Mouse (Mus musculus) lung, embryonic 14.5 days (tissue): Measurements from ENCODE around the gene Aldh16a1. TPM values are rescaled to one million over a fixed set of nuclear protein-coding genes. Genes with fewer than 3 reads are reported as not detected.
"Not testable (repeated sequence)": the region's sequence is repeated elsewhere in the genome, so short reads cannot be mapped to it uniquely, and the experiment has no call there.

Source experiments
- ATAC-seq: fragments of 200-750 bp; cut with Nextera tagmentation; 2 replicates; pipeline ENCODE4 v1.8.0; 2017; ENCODE audit warnings: mild to moderate bottlenecking, moderate TSS enrichment, moderate library complexity; ENCODE audit not compliant: insufficient read depth
- DNase-seq: peaks from one replicate; pipeline ENCODE4 v3.0.0-alpha.2; 2015
- H3K27ac ChIP-seq: fragments of 300-500 bp; sonication (generic); 2 replicates; pipeline ENCODE4 v1.5.1; 2014; ENCODE audit warnings: low read depth, mild to moderate bottlenecking, moderate library complexity
- H3K27me3 ChIP-seq: fragments of 300-500 bp; sonication (generic); 2 replicates; pipeline ENCODE4 v1.6.1; 2014; ENCODE audit warnings: low read length, control low read depth; ENCODE audit not compliant: insufficient read depth
- H3K36me3 ChIP-seq: fragments of 300-500 bp; sonication (generic); 2 replicates; pipeline ENCODE4 v1.6.1; 2014; ENCODE audit warnings: control low read depth; ENCODE audit not compliant: insufficient read depth
- H3K4me1 ChIP-seq: fragments of 300-500 bp; sonication (generic); 2 replicates; pipeline ENCODE4 v1.6.1; 2014; ENCODE audit warnings: antibody characterized with exemption, control low read depth; ENCODE audit not compliant: insufficient read depth
- H3K4me2 ChIP-seq: fragments of 300-500 bp; sonication (generic); 2 replicates; pipeline ENCODE4 v1.6.1; 2014; ENCODE audit warnings: mild to moderate bottlenecking
- H3K4me3 ChIP-seq: fragments of 300-500 bp; sonication (generic); 2 replicates; pipeline ENCODE4 v1.5.1; 2014; ENCODE audit warnings: low read depth, low read length
- H3K9ac ChIP-seq: fragments of 300-500 bp; sonication (generic); 2 replicates; pipeline ENCODE4 v1.6.1; 2014
- H3K9me3 ChIP-seq: fragments of 300-500 bp; sonication (generic); 2 replicates; pipeline ENCODE4 v1.6.1; 2016; ENCODE audit warnings: low read depth, low read length, control low read depth
- CTCF ChIP-seq: IDR thresholded peaks from 2 replicates; pipeline ENCODE4 v1.5.1; 2016; ENCODE audit warnings: antibody characterized with exemption, low read depth
- WGBS: fragments of 180-500 bp; shearing (Covaris S2); extraction: QIAGEN DNeasy Blood & Tissue Kit; methylation state at CpG from one replicate; pipeline ENCODE4 v1.1.7; 2014; 5-methylcytosine and 5-hydroxymethylcytosine counted together
- polyA plus RNA-seq: library from polyadenylated mRNA; unstranded; fragments of >200 nt; fragmentation: Nextera tagmentation; extraction: Ambion mirVana; gene quantifications from 2 replicates; pipeline ENCODE4 v1.2.1, GENCODE M21; 2014

Gene Aldh16a1
- polyA plus RNA-seq, 1 experiment from 2014 or later, result 52.9 TPM

DNA sequence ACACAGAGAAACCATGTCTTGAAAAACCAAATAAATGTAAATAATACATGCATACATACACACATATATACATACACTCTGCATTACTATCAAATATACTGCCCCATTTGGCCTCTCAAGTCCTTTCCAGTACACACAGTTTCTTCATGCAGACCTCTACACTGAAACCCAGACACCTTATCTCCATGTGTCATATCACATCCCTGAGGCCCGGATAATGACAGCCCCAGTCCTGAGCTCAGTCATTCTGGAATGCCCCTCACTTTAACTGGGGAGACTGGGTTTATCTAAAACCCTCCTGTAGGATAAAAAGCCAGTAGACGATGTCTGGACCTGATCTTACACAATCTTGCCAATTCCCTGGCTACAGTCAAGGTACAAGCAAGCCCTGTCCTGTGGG, 40.9 kb downstream of the Aldh16a1 start:
- peaks cover 4% of the 10 kb centered on the region for H3K36me3 ChIP-seq
- no peak overlapping the region for H3K4me3 ChIP-seq
- H3K27me3 ChIP-seq, result no peaks in the 10 kb centered on the region
- H3K4me2 ChIP-seq, result no peak overlapping the region
- no peaks in the 10 kb centered on the region for H3K9me3 ChIP-seq
- no peaks in the 10 kb centered on the region for H3K4me1 ChIP-seq
- no peak for ATAC-seq
- no peak overlapping the region for H3K9ac ChIP-seq
- 56% methylated on average over 2 of the region's 2 CpGs for WGBS
- no peak overlapping the region for H3K27ac ChIP-seq
- TF ChIP-seq CTCF, result no peak
- no peak for DNase-seq

DNA sequence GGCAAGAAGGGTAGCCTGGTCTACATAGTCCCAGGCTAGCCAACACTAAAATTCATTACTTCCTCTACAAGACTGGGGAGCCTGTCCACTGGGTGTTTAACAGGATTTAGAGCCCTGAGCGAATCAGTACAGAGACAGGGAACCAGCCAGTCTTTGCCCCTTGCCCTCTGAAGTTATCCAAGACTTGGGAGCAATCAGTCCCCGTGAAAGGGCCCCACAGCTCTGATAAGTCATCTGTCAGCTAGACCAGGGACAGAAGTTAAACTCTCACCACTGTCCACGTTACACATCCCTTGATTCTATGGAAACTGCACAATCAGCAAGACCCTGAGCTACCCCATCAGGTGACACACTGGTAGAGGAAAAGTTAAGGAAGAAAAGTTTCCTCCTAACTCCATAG, 41.9 kb downstream of the Aldh16a1 start:
- H3K9ac ChIP-seq, result no peak overlapping the region
- WGBS, result 38% methylated on average over 3 of the region's 3 CpGs
- H3K36me3 ChIP-seq, result no peaks in the 10 kb centered on the region; the same call in 1 of the 2 replicates
- DNase-seq, result no peak
- H3K27ac ChIP-seq, result no peak overlapping the region
- TF ChIP-seq CTCF, result no peak
- no peak for ATAC-seq
- no peaks in the 10 kb centered on the region for H3K4me1 ChIP-seq
- no peak overlapping the region for H3K4me3 ChIP-seq
- no peaks in the 10 kb centered on the region for H3K9me3 ChIP-seq
- no peaks in the 10 kb centered on the region for H3K27me3 ChIP-seq
- H3K4me2 ChIP-seq, result no peak overlapping the region

DNA sequence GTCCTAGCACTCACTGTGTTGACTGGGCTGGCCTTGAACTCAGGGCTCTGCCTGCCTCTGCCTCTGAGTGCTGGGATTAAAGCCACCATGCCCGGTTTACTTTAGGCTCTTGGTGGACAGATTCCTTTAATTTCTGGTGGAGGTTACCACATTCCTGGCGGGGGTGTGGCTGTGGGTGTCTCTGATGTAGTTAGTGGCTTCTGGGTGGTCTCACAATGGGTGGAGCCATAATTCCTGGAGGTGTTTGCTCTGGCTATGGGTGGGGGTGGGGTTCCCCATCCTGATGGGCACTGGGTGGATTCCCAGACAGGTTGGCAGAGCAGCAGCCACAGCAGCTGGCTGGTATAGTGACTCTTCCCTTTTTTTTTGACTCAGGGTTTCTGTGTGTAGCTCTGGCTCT, 42.4 kb downstream of the Aldh16a1 start:
- no peaks in the 10 kb centered on the region for H3K9me3 ChIP-seq
- no peak overlapping the region for H3K9ac ChIP-seq
- no peaks in the 10 kb centered on the region for H3K4me1 ChIP-seq
- no peak for ATAC-seq
- no peak overlapping the region for H3K27ac ChIP-seq
- H3K36me3 ChIP-seq, result no peaks in the 10 kb centered on the region
- H3K27me3 ChIP-seq, result no peaks in the 10 kb centered on the region
- no peak overlapping the region for H3K4me3 ChIP-seq
- peak; percentile 17 for DNase-seq
- whole genome bisulfite sequencing, result 43% methylated on average over 2 of the region's 2 CpGs
- TF ChIP-seq CTCF, result no peak
- H3K4me2 ChIP-seq, result no peak overlapping the region

- H3K27me3 ChIP-seq, DNase-seq, H3K36me3 ChIP-seq, H3K4me2 ChIP-seq, H3K4me1 ChIP-seq, ATAC-seq, H3K27ac ChIP-seq, H3K9ac ChIP-seq, H3K4me3 ChIP-seq, H3K9me3 ChIP-seq: not testable (repeated sequence)
- 85% methylated on average over 4 of the region's 4 CpGs for WGBS
Observed at GRCm38 (mm10) chr7:45110089-45110488, 44.3 kb downstream of the Aldh16a1 start.

DNA sequence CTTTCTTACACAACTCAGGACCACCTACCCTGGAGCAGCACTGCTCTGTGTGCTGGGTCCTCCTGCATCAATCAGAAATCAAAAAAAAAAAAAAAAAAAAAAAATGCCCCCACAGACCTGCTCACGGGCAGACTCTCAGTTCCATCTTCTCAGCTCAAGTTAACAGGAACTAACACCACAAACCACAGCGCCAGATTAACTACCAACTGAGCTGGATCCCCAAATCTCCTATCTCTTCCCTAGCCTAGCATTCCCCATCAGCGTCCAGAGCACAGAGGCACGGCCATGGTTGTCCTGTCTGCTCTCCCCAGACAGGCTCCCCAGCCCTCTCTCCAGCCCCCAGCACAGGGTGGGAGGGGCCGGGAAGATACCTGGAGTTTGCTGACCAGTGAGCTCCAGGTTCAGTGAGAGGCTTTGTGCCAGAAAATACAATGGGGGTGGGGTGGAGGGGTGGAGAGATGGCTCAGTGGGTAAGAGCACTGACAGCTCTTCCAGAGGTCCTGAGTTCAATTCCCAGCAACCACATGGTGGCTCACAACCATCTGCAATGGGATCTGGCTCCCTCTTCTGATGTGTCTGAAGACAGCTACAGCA, 47.2 kb downstream of the Aldh16a1 start:
- ATAC-seq, result no peak
- Histone ChIP-seq H3K4me1 (peaks cover 7% of the 10 kb centered on the region; the same call in 1 of the 2 replicates), H3K36me3 (no peaks in the 10 kb centered on the region; the same call in 1 of the 2 replicates), H3K27me3 (no peaks in the 10 kb centered on the region), H3K9me3 (no peaks in the 10 kb centered on the region), H3K4me2 (no peak overlapping the region), H3K9ac (no peak overlapping the region), H3K4me3 (no peak overlapping the region), H3K27ac (no peak overlapping the region)
- WGBS, result 54% methylated on average over 5 of the region's 5 CpGs
- no peak for TF ChIP-seq CTCF
- DNase-seq, result no peak

- ATAC-seq (no peak), DNase-seq (no peak)
- WGBS, result 46% methylated on average over 6 of the region's 6 CpGs
- Histone ChIP-seq H3K4me3 (no peak overlapping the region), H3K27me3 (no peaks in the 10 kb centered on the region), H3K9ac (no peak overlapping the region), H3K4me2 (no peak overlapping the region), H3K27ac (no peak overlapping the region), H3K4me1 (peaks cover 7% of the 10 kb centered on the region; the same call in 1 of the 2 replicates), H3K9me3 (no peaks in the 10 kb centered on the region), H3K36me3 (no peaks in the 10 kb centered on the region; the same call in 1 of the 2 replicates)
- no peak for TF ChIP-seq CTCF
Observed at GRCm38 (mm10) chr7:45106441-45106840, 47.9 kb downstream of the Aldh16a1 start.

GRCm38 (mm10) chr7:45105491-45105890, 48.9 kb downstream of the Aldh16a1 start:
- H3K9me3 ChIP-seq, result no peaks in the 10 kb centered on the region
- no peak overlapping the region for H3K27ac ChIP-seq
- WGBS, result 78% methylated on average over 8 of the region's 8 CpGs
- no peak for DNase-seq
- no peak for ATAC-seq
- H3K4me1 ChIP-seq, result peaks cover 7% of the 10 kb centered on the region; the same call in 1 of the 2 replicates
- H3K4me2 ChIP-seq, result no peak overlapping the region
- no peaks in the 10 kb centered on the region for H3K27me3 ChIP-seq
- H3K36me3 ChIP-seq, result no peaks in the 10 kb centered on the region; the same call in 1 of the 2 replicates
- no peak overlapping the region for H3K9ac ChIP-seq
- TF ChIP-seq CTCF, result no peak
- H3K4me3 ChIP-seq, result no peak overlapping the region

GRCm38 (mm10) chr7:45104941-45105340, 49.4 kb downstream of the Aldh16a1 start:
- Histone ChIP-seq H3K27me3 (no peaks in the 10 kb centered on the region), H3K4me2 (no peak overlapping the region), H3K9ac (no peak overlapping the region), H3K4me3 (no peak overlapping the region), H3K4me1 (peaks cover 7% of the 10 kb centered on the region; the same call in 1 of the 2 replicates), H3K27ac (no peak overlapping the region), H3K36me3 (no peaks in the 10 kb centered on the region; the same call in 1 of the 2 replicates), H3K9me3 (no peaks in the 10 kb centered on the region)
- DNase-seq (no peak), ATAC-seq (no peak)
- 74% methylated on average over 5 of the region's 5 CpGs for WGBS
- no peak for TF ChIP-seq CTCF
